Mouse (Mus musculus) heart, embryonic 14.5 days (tissue): ENCODE data around the gene Tmem165. TPM values are rescaled to one million over a fixed set of nuclear protein-coding genes. Genes with fewer than 3 reads are reported as not detected.

Experiments used
- ATAC-seq: fragments of 200-750 bp; cut with Nextera tagmentation; 2 replicates; pipeline ENCODE4 v1.8.0; 2017; ENCODE audit warnings: low read depth, moderate TSS enrichment; ENCODE audit not compliant: insufficient number of reproducible peaks, insufficient read depth, low FRiP score
- H3K27ac ChIP-seq, 2 experiments: fragments of 200-500 bp in 1 of 2; fragments of 300-500 bp in 1 of 2; sonication (generic) in 1 of 2; replicated peaks in 1 of 2; 2 replicates each; pipeline ENCODE4 v1.5.1; 2012 to 2014; ENCODE audit warnings: low read depth in 2 of 2, low read length in 2 of 2, control low read depth in 1 of 2, mild to moderate bottlenecking in 1 of 2, mixed read lengths in 1 of 2; ENCODE audit not compliant: control insufficient read depth in 1 of 2, insufficient read depth in 1 of 2
- H3K27me3 ChIP-seq: fragments of 300-500 bp; sonication (generic); 2 replicates; pipeline ENCODE4 v1.6.1; 2014; ENCODE audit warnings: mild to moderate bottlenecking, low read length, control low read depth; ENCODE audit not compliant: control insufficient read depth, insufficient read depth
- H3K36me3 ChIP-seq: fragments of 300-500 bp; sonication (generic); 2 replicates; pipeline ENCODE4 v1.6.1; 2014; ENCODE audit warnings: mild to moderate bottlenecking, control low read depth, low read length, mixed read lengths; ENCODE audit not compliant: control insufficient read depth, insufficient read depth
- H3K4me1 ChIP-seq, 2 experiments: fragments of 200-500 bp in 1 of 2; fragments of 300-500 bp in 1 of 2; sonication (generic) in 1 of 2; 2 replicates each; pipeline ENCODE4 v1.6.1; 2012 to 2014; ENCODE audit warnings: low read length in 2 of 2, control low read depth in 1 of 2, mixed read lengths in 1 of 2; ENCODE audit not compliant: control insufficient read depth in 2 of 2, insufficient read depth in 2 of 2
- H3K4me2 ChIP-seq: fragments of 300-500 bp; sonication (generic); 2 replicates; pipeline ENCODE4 v1.6.1; 2014; ENCODE audit warnings: mild to moderate bottlenecking, low read length
- H3K4me3 ChIP-seq, 2 experiments: fragments of 200-500 bp in 1 of 2; fragments of 300-500 bp in 1 of 2; sonication (generic) in 1 of 2; 2 replicates each; pipeline ENCODE4 v1.5.1; 2012 to 2014; ENCODE audit warnings: low read length in 2 of 2, mild to moderate bottlenecking in 2 of 2, control low read depth in 1 of 2, low read depth in 1 of 2, moderate library complexity in 1 of 2; ENCODE audit not compliant: control insufficient read depth in 1 of 2, insufficient read depth in 1 of 2
- H3K9ac ChIP-seq: fragments of 300-500 bp; sonication (generic); 2 replicates; pipeline ENCODE4 v1.6.1; 2014; ENCODE audit warnings: mild to moderate bottlenecking, low read length
- H3K9me3 ChIP-seq: fragments of 300-500 bp; sonication (generic); 2 replicates; pipeline ENCODE4 v1.6.1; 2016; ENCODE audit warnings: low read length, control low read depth; ENCODE audit not compliant: control insufficient read depth
- WGBS: fragments of 180-500 bp; shearing (Covaris S2); extraction: QIAGEN DNeasy Blood & Tissue Kit; methylation state at CpG from one replicate; pipeline ENCODE4 v1.1.7; 2014; 5-methylcytosine and 5-hydroxymethylcytosine counted together
- polyA plus RNA-seq: library from polyadenylated mRNA; unstranded; fragments of >200 nt; fragmentation: Nextera tagmentation; extraction: Ambion mirVana; gene quantifications from 2 replicates; pipeline ENCODE4 v1.2.1, GENCODE M21; 2014

Tmem165 gene
- polyA plus RNA-seq, 1 experiment from 2014 or later, result 101 TPM

DNA sequence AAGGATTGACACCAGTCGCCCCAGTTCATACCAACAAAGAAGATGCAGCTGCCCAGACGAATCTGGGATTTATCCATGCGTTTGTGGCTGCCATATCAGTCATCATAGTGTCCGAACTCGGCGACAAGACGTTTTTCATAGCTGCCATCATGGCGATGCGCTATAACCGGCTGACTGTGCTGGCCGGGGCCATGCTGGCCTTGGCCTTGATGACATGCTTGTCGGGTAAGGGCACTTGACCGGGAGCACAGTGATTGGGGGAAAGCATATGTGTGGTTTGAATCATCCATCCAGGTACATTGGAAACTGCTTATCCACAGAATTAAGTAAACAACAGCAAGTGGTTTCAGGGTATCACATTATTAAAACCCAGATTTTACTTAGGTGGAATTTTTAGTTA lies 15.7 kb downstream of the Tmem165 start:
- Histone ChIP-seq H3K27ac (no peak overlapping the region), H3K9ac (no peak overlapping the region), H3K4me1 (peaks cover 5 to 12% of the 10 kb centered on the region in 2 experiments), H3K4me2 (no peak overlapping the region), H3K9me3 (no peaks in the 10 kb centered on the region), H3K4me3 (no peak overlapping the region), H3K27me3 (no peaks in the 10 kb centered on the region), H3K36me3 (peaks cover 66% of the 10 kb centered on the region)
- ATAC-seq, result no peak
- 87% methylated on average over 13 of the region's 13 CpGs for WGBS

DNA sequence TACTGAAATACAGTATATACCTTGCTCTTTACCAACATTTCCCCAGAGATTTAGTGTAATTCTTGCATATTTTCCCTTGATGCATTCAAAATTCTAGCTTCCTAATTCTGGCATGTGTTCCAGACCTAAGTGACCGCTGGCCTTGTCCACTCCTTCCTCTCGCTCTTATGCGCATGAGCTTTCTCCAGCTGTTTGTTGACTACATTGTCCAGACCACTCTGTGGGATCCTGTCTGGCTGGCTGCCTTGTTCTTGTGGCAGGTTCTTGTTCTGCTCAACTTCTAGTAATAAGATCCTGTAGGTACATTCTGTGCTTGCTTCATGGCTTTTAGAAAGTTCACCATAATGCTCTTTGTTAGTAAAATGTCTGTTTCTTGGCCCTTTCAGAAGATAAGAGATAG lies 19.5 kb downstream of the Tmem165 start:
- peaks cover 89% of the 10 kb centered on the region for H3K36me3 ChIP-seq
- H3K4me2 ChIP-seq, result no peak overlapping the region
- 0 out of 4 replicates have a peak overlapping the region, but pooled peaks of 1 of the 2 experiments have one; percentile 14 for H3K27ac ChIP-seq
- 57% methylated on average over 3 of the region's 3 CpGs for WGBS
- H3K4me3 ChIP-seq, result no peak overlapping the region
- H3K27me3 ChIP-seq, result no peaks in the 10 kb centered on the region
- H3K4me1 ChIP-seq, result peaks cover 0 to 6% of the 10 kb centered on the region in 2 experiments; a peak in 2 of 4 replicates
- no peak for ATAC-seq
- H3K9me3 ChIP-seq, result no peaks in the 10 kb centered on the region
- H3K9ac ChIP-seq, result no peak overlapping the region

DNA sequence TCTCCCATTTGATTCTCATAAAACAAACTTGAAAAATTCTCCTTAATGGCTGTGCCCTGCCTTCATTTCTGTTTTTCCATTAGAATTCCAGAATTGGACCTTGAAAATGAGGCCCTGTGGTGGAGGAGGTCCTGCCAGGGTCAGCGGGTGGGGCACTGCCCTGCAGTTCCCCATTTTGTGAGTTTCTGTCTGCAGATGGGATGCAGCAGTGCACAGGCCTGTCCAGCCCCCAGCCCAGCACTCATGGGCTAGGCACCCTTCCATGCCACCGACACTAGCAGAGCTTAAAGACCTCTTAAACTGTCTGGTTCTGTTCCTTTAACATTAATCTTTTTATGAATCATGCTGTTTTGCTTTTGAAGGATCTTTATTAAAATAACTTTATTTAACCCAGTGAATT lies 22.2 kb downstream of the Tmem165 start:
- H3K4me1 ChIP-seq, result peaks cover 0 to 5% of the 10 kb centered on the region in 2 experiments; a peak in 1 of 4 replicates
- WGBS, result 94% methylated on average over 2 of the region's 2 CpGs
- ATAC-seq, result no peak
- H3K9ac ChIP-seq, result no peak overlapping the region
- no peak overlapping the region for H3K4me2 ChIP-seq
- H3K27me3 ChIP-seq, result no peaks in the 10 kb centered on the region
- H3K4me3 ChIP-seq, result no peak overlapping the region
- no peak overlapping the region for H3K27ac ChIP-seq
- no peaks in the 10 kb centered on the region for H3K9me3 ChIP-seq
- H3K36me3 ChIP-seq, result peaks cover 93% of the 10 kb centered on the region

DNA sequence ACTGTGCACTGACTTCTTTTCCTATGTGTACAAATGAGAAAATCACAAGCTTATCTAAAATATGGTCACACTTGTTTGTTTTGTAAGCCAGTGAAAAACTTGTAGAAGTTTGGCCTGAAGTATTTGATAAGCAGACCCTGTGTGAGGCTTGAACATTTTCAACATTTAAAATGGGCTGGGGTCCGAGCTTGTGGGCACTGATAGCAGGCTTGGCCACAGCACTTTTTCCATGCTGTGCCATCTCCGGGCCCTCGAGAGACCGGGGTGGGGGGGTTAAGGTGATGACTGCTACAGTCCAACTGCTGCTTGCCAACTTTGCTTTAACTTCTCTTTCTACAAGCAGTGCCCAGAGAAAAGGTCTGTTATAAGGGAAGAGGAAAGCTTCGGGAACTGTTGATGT lies 24.4 kb downstream of the Tmem165 start:
- Histone ChIP-seq H3K9ac (no peak overlapping the region), H3K27me3 (no peaks in the 10 kb centered on the region), H3K4me3 (no peak overlapping the region), H3K9me3 (no peaks in the 10 kb centered on the region), H3K4me1 (peaks cover 0 to 2% of the 10 kb centered on the region in 2 experiments; a peak in 1 of 4 replicates), H3K27ac (no peak overlapping the region), H3K4me2 (no peak overlapping the region), H3K36me3 (peaks cover 90% of the 10 kb centered on the region)
- no peak for ATAC-seq
- WGBS, result 72% methylated on average over 5 of the region's 5 CpGs

DNA sequence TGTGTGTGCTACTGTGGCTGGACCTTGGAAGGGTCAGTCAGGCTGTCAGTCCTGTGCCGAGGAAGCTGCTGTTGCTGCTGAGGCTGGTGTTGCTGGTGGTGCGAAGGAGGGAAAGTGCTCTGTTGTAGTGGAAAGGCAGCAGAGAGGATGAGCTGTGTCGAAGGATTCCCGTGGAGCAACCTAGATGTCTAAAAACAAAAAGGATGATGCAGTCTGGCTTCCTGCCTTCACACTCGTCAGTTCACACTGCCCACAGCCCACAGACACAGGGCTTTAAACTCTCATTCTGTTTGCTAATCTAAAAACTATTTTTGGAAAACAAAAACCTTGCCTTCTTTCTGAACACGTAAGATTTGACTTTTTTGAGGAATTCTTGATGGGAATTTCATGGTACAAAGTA lies 33.0 kb downstream of the Tmem165 start:
- 46% methylated on average over 6 of the region's 6 CpGs for WGBS
- Histone ChIP-seq H3K27ac (no peak overlapping the region), H3K9me3 (no peaks in the 10 kb centered on the region)

DNA sequence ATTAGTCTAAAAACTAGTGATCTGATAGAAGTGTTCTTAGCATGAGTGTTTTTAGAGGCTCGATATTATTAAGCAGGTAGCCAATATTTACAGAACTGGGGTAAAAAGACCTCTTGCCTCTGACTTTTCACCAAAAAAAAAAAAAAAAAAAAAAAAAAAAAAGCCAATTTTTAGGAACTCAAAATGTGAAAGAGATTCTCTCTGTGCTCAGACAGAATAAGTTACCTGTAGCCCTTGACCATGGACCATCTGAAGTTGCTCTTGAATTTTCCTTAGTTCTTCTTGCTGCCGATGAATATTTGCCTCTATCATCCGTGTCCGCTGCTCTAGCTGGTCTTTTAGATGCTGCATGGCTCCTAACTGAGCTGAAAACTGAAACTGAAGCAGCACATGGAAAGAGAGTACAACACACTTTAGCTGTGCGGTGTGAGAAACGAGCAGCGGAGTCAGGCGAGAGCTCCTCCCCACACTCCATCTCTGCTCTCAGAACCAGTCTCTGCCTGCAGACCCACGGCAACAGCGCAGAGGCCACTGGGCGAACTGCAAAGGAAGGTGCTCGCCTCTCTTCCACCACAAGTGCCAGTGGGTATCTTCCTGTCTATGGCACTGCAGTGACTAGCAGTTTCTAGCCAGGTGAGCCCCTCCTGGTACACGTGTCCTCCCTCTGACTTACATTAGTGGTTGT lies 47.6 kb downstream of the Tmem165 start:
- no peaks in the 10 kb centered on the region for H3K27me3 ChIP-seq
- no peak for ATAC-seq
- H3K36me3 ChIP-seq, result peaks cover 70% of the 10 kb centered on the region
- no peak overlapping the region for H3K27ac ChIP-seq
- H3K9me3 ChIP-seq, result no peaks in the 10 kb centered on the region
- H3K4me3 ChIP-seq, result no peak overlapping the region
- 91% methylated on average over 13 of the region's 13 CpGs for WGBS
- H3K4me2 ChIP-seq, result no peak overlapping the region
- no peak overlapping the region for H3K9ac ChIP-seq
- H3K4me1 ChIP-seq, result no peaks in the 10 kb centered on the region

More for the DNA sequence above, 33.0 kb downstream of the Tmem165 start:
- H3K27me3 ChIP-seq, result no peaks in the 10 kb centered on the region
- no peak overlapping the region for H3K4me2 ChIP-seq
- no peak overlapping the region for H3K4me3 ChIP-seq
- H3K4me1 ChIP-seq, result no peaks in the 10 kb centered on the region; a peak in 2 of 4 replicates
- ATAC-seq, result no peak
- no peak overlapping the region for H3K9ac ChIP-seq
- H3K36me3 ChIP-seq, result peaks cover 27% of the 10 kb centered on the region

DNA sequence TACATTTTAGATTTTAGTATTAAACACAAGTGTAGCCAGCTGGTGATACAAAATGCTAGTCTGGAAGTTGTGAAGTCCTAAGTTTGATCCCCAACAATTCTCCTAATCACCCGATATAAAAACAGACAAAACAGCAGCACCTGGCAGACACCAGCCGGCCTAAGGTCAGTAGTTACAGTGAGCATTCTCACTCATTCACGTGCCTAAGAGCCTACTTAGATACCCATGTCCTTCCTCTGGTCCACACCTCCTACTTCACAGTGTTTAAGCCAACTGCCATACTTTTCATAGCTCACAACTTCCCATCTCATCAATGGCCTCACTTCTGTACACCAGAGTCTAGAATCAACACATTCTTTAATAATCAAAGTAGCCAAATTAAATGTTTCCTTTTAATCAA lies 59.6 kb downstream of the Tmem165 start:
- no peak overlapping the region for H3K4me3 ChIP-seq
- H3K4me1 ChIP-seq, result no peaks in the 10 kb centered on the region
- H3K4me2 ChIP-seq, result no peak overlapping the region
- 84% methylated on average over 3 of the region's 3 CpGs for WGBS
- no peaks in the 10 kb centered on the region for H3K27me3 ChIP-seq
- H3K9me3 ChIP-seq, result no peaks in the 10 kb centered on the region
- ATAC-seq, result no peak
- no peak overlapping the region for H3K27ac ChIP-seq
- no peak overlapping the region for H3K9ac ChIP-seq
- H3K36me3 ChIP-seq, result peaks cover 50% of the 10 kb centered on the region

DNA sequence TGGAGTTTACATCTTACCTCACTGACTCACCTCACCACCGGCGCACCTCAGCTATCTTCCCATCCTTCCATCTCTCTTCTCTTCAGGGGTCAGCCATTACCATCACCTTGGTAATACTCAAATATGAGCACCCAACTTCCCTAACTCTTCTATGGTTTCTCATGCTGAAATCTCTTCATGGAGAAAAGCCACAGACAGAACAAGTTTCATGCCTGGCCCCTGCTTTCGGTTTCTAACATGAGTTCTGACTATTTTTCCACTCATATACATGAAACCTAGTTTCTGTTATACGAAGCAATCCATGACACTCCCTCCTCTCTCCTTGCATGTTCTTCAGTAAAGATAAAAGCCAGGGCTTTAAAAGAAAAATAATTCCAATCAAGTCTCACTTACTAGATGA lies 60.2 kb downstream of the Tmem165 start:
- Histone ChIP-seq H3K36me3 (peaks cover 46% of the 10 kb centered on the region), H3K4me3 (no peak overlapping the region), H3K9ac (no peak overlapping the region), H3K4me1 (no peaks in the 10 kb centered on the region), H3K27me3 (no peaks in the 10 kb centered on the region), H3K9me3 (no peaks in the 10 kb centered on the region), H3K4me2 (no peak overlapping the region), H3K27ac (no peak overlapping the region)
- WGBS, result 94% methylated on average over 4 of the region's 4 CpGs
- no peak for ATAC-seq
